28 mouse cellular contexts compared by ENCODE assay signal in genomic region chr2:84822552-84822951, GRCm38 (mm10). TPM values are rescaled to one million over a fixed set of nuclear protein-coding genes. Genes with fewer than 3 reads are reported as not detected.
A peak's percentile ranks its signal among the peaks of the same experiment; 100 is the strongest.
DNase-seq lines count a peak whose midpoint lies in the region; ATAC-seq lines count a peak whose summit lies in the region.
"Had no signal": no experiment of that assay in that cellular context is flagged by ENCODE, and none has a peak within 500 bp of the region (broad histone marks: within the 10 kb centered on the region; RNA-seq: fewer than 3 reads in every experiment).

Gene Smtnl1, minus strand, starts transcription at chr2:84822652.

- no peak within 1 kb of the TSS for H3K4me2 ChIP-seq in kidney, embryonic 16.5 days (replicated peaks; ENCODE audit: low read depth, low read length)
- H3K4me2 ChIP-seq: forebrain, embryonic 12.5 days; neural tube, embryonic 15.5 days had no signal

- H3K9me3 ChIP-seq in heart, embryonic 10.5 days: no peaks in the 10 kb centered on the region
- no peaks in the 10 kb centered on the region for H3K9me3 ChIP-seq in kidney, embryonic 16.5 days (ENCODE audit: low read length)
- H3K9me3 ChIP-seq: forebrain, embryonic 12.5 days; hindbrain, embryonic 10.5 days; midbrain, embryonic 10.5 days; neural tube, embryonic 15.5 days had no signal

- intact Hi-C loops in heart, postnatal 25 days (cut with DNase I): no loop called here
- intact Hi-C loops in left cerebral cortex, postnatal 10 days (cut with DNase I): no loop called here

- peaks cover 20% of the 10 kb centered on the region for H3K4me1 ChIP-seq in heart, embryonic 10.5 days
- H3K4me1 ChIP-seq in kidney, embryonic 16.5 days (ENCODE audit: insufficient read depth, low read length): peaks cover 14% of the 10 kb centered on the region; the same call in 1 of the 2 replicates

- ATAC-seq in kidney, embryonic 16.5 days (ENCODE audit: low FRiP score, low TSS enrichment): no peak
- ATAC-seq: hindbrain, postnatal 0 days had no signal

- no peak within 1 kb of the TSS for H3K4me3 ChIP-seq in heart, embryonic 10.5 days
- no peak within 1 kb of the TSS for H3K4me3 ChIP-seq in kidney, embryonic 16.5 days (ENCODE audit: low read length)
- H3K4me3 ChIP-seq: erythroblast, embryonic 14.5 days; forebrain, embryonic 12.5 days; hindbrain, embryonic 10.5 days; midbrain, embryonic 10.5 days; neural tube, embryonic 15.5 days had no signal

- no peak for DNase-seq in heart, embryonic 10.5 days (ENCODE audit: low spot score)
- DNase-seq in heart, postnatal 25 days (ENCODE audit: low spot score): no peak
- no peak for DNase-seq in kidney, postnatal 36 days
- DNase-seq in gastrocnemius, postnatal 10 days: no peak
- no peak for DNase-seq in left cerebral cortex, postnatal 10 days (ENCODE audit: extremely low spot score in 1 of 2, low spot score in 2 of 2)
- DNase-seq in adrenal gland, postnatal 14 days: no peak
- DNase-seq: cerebellum, adult 11 months; cerebellum, adult 9-11 months; kidney, adult 11 months; kidney, postnatal 10 days; lung, postnatal 4 days; right cerebral cortex, adult 18-20 months; right cerebral cortex, postnatal 4 days; thymus, adult 18-20 months; thymus, postnatal 36 days had no signal

- WGBS in heart, embryonic 10.5 days: 54% methylated on average over 13 of the region's 13 CpGs
- WGBS in kidney, embryonic 16.5 days: 50% methylated on average over 13 of the region's 13 CpGs

- H3K9ac ChIP-seq in kidney, embryonic 16.5 days (replicated peaks; ENCODE audit: low read length): no peak within 1 kb of the TSS
- H3K9ac ChIP-seq: forebrain, embryonic 12.5 days; neural tube, embryonic 15.5 days had no signal

- peak within 1 kb of the TSS; percentile 36; the same call in 1 of the 2 replicates for H3K27ac ChIP-seq in heart, embryonic 10.5 days
- H3K27ac ChIP-seq in kidney, embryonic 16.5 days (ENCODE audit: low read length): 0 out of 2 replicates have a peak within 1 kb of the TSS, but pooled peaks have one; percentile 1
- H3K27ac ChIP-seq: forebrain, embryonic 12.5 days; hindbrain, embryonic 10.5 days; hindbrain, postnatal 0 days; midbrain, embryonic 10.5 days; neural tube, embryonic 15.5 days had no signal

- H3K27me3 ChIP-seq in heart, embryonic 10.5 days (ENCODE audit: insufficient read depth, poor library complexity, severe bottlenecking): peaks cover 4% of the 10 kb centered on the region; the same call in 1 of the 2 replicates
- H3K27me3 ChIP-seq in kidney, embryonic 16.5 days (ENCODE audit: insufficient read depth, low read length): no peaks in the 10 kb centered on the region

- H3K36me3 ChIP-seq in heart, embryonic 10.5 days: no peaks in the 10 kb centered on the region
- H3K36me3 ChIP-seq in kidney, embryonic 16.5 days (ENCODE audit: insufficient read depth, low read length): no peaks in the 10 kb centered on the region
- H3K36me3 ChIP-seq: forebrain, embryonic 12.5 days; hindbrain, embryonic 10.5 days; midbrain, embryonic 10.5 days; neural tube, embryonic 15.5 days had no signal

RNA-seq across cellular contexts. Expression of gene Smtnl1, which starts in this region (rescaled TPM):
- polyA plus RNA-seq in heart, embryonic 10.5 days (2016; fragmentation: Nextera tagmentation; extraction: Ambion mirVana): 0.18 and 0.19 TPM in 2 replicates
- not detected for total RNA-seq in heart, postnatal 25 days (2021)
- 0.19 and 0.26 TPM in 2 replicates for polyA plus RNA-seq in kidney, embryonic 16.5 days (2015; fragmentation: Nextera tagmentation; extraction: Ambion mirVana)
- total RNA-seq in gastrocnemius, postnatal 10 days (2021): 10 to 100 TPM; 64.0 to 71.1 TPM
- not detected for total RNA-seq in left cerebral cortex, postnatal 10 days (2021)
- not detected in 2 replicates for total RNA-seq in adrenal gland, postnatal 14 days (2021)
- total RNA-seq: granulocyte monocyte progenitor cell, adult 5-6 weeks; hindbrain, postnatal 0 days; layer of hippocampus, adult 18-20 months; layer of hippocampus, postnatal 14 days; left cerebral cortex, adult 8-10 months had no signal
- polyA plus RNA-seq: cortical plate, adult 2 months; forebrain, embryonic 12.5 days; hindbrain, postnatal 0 days; liver, adult 2 months; midbrain, embryonic 10.5 days; neural tube, embryonic 15.5 days had no signal

Comparison
In these comparisons a context has a peak if more than half of its experiments do, and no peak if none do; other contexts are left out.
1. RNA of gene Smtnl1 (total RNA-seq): 64.0 to 71.1 TPM in gastrocnemius, postnatal 10 days; not detected in heart, postnatal 25 days, not detected in left cerebral cortex, postnatal 10 days and not detected in adrenal gland, postnatal 14 days; every median in the first group is over 10 times any median in the second.